23 mouse cellular contexts compared by ENCODE assay signal in the genomic region with DNA sequence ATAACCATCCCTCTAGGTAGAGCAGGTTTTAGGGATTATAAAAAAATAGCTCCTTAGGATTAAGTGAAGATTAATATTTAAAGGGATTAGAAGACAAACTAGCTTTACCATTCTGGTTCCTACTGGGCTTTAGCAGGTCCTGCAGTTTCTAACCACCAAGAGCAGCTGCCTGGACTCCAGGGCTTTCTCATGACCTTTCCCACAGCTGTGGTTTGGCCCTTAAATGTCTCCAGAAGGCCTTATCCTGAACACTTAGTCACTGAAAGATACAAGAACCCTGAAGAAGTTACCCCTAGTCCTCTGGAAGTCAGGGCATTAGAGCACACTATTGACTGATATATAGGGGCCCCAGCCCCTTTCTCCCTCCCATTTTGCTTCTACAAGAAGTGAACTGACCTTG. TPM values are rescaled to one million over a fixed set of nuclear protein-coding genes. Genes with fewer than 3 reads are reported as not detected.
DNase-seq lines count a peak whose midpoint lies in the region; ATAC-seq and TF ChIP-seq lines count a peak whose summit lies in the region.
"Had no signal": no experiment of that assay in that cellular context is flagged by ENCODE, and none has a peak within 500 bp of the region (broad histone marks: within the 10 kb centered on the region; RNA-seq: fewer than 3 reads in every experiment).

No protein-coding gene starts in this region.

- no peak for TF ChIP-seq POLR2A in CH12.LX (IDR thresholded peaks at IDR 0.05; ENCODE audit: low read depth, low read length)

- H3K36me3 ChIP-seq in liver, embryonic 12.5 days, result peaks cover 66% of the 10 kb centered on the region
- H3K36me3 ChIP-seq in liver, embryonic 11.5 days (ENCODE audit: control insufficient read depth, insufficient read depth, low read length), result no peaks in the 10 kb centered on the region
- H3K36me3 ChIP-seq in CH12.LX (replicated peaks in 1 of 2; ENCODE audit: control insufficient read depth in 1 of 2, insufficient read depth in 1 of 2, low read length in 1 of 2), result peaks cover 0 to 45% of the 10 kb centered on the region in 2 experiments
- H3K36me3 ChIP-seq in liver, embryonic 15.5 days (replicated peaks), result peaks cover 35% of the 10 kb centered on the region
- H3K36me3 ChIP-seq: heart, embryonic 13.5 days; hindbrain, embryonic 15.5 days; intestine, embryonic 15.5 days; limb, embryonic 12.5 days; midbrain, embryonic 12.5 days; neural tube, embryonic 13.5 days had no signal

- H3K9ac ChIP-seq in liver, embryonic 12.5 days, result peak overlapping the region; percentile 34; the same call in 1 of the 2 replicates
- H3K9ac ChIP-seq in liver, embryonic 11.5 days (ENCODE audit: low read depth, low read length), result no peak overlapping the region
- no peak overlapping the region for H3K9ac ChIP-seq in CH12.LX (ENCODE audit: insufficient read depth, low read depth)
- no peak overlapping the region for H3K9ac ChIP-seq in liver, embryonic 15.5 days
- H3K9ac ChIP-seq: forebrain, embryonic 13.5 days; heart, embryonic 13.5 days; hindbrain, embryonic 15.5 days; intestine, embryonic 15.5 days; limb, embryonic 12.5 days; midbrain, embryonic 12.5 days; neural tube, embryonic 13.5 days had no signal

- H3K9me3 ChIP-seq in liver, embryonic 12.5 days (replicated peaks), result no peaks in the 10 kb centered on the region
- no peaks in the 10 kb centered on the region for H3K9me3 ChIP-seq in liver, embryonic 11.5 days (ENCODE audit: control insufficient read depth, low read length)
- H3K9me3 ChIP-seq in CH12.LX (replicated peaks; ENCODE audit: low read length), result peaks cover 3% of the 10 kb centered on the region
- no peaks in the 10 kb centered on the region for H3K9me3 ChIP-seq in liver, embryonic 15.5 days (replicated peaks)
- H3K9me3 ChIP-seq: forebrain, embryonic 13.5 days; heart, embryonic 13.5 days; hindbrain, embryonic 15.5 days; intestine, embryonic 15.5 days; limb, embryonic 12.5 days; midbrain, embryonic 12.5 days; neural tube, embryonic 13.5 days had no signal

- peaks cover 94% of the 10 kb centered on the region for H3K4me1 ChIP-seq in liver, embryonic 12.5 days
- peaks cover 55% of the 10 kb centered on the region for H3K4me1 ChIP-seq in liver, embryonic 11.5 days (replicated peaks; ENCODE audit: control insufficient read depth, insufficient read depth, low read length)
- H3K4me1 ChIP-seq in CH12.LX (ENCODE audit: control insufficient read depth in 1 of 2, insufficient read depth in 2 of 2), result peaks cover 22 to 83% of the 10 kb centered on the region in 2 experiments
- H3K4me1 ChIP-seq in liver, embryonic 15.5 days (replicated peaks), result peaks cover 97% of the 10 kb centered on the region

- peaks cover 67% of the 10 kb centered on the region for H3K79me2 ChIP-seq in CH12.LX (replicated peaks; ENCODE audit: control insufficient read depth, extremely low read depth, insufficient read depth, poor library complexity, severe bottlenecking)

- no peak for TF ChIP-seq EP300 in CH12.LX (IDR thresholded peaks at IDR 0.05; ENCODE audit: low read length)

- TF ChIP-seq RAD21 in CH12.LX (IDR thresholded peaks at IDR 0.05; ENCODE audit: low read depth, low read length), result no peak

- in situ Hi-C loops in CH12.LX (cut with MboI; ENCODE audit: low pct_ligation_motif_present, low pct_unique_long_range_greater_than_20kb, low sequenced_read_pairs), result no loop called here

- TF ChIP-seq CTCF in CH12.LX (conservative IDR thresholded peaks at IDR 0.05 in 1 of 2, IDR thresholded peaks at IDR 0.05 in 1 of 2; ENCODE audit: low read depth in 2 of 2, low read length in 2 of 2), result no peak

- peak overlapping the region; percentile 53 for H3K27ac ChIP-seq in liver, embryonic 12.5 days
- H3K27ac ChIP-seq in liver, embryonic 11.5 days (ENCODE audit: low read depth, low read length), result no peak overlapping the region
- H3K27ac ChIP-seq in CH12.LX (ENCODE audit: insufficient read depth, low read depth), result peak overlapping the region; percentile 61; the same call in 1 of the 2 replicates
- H3K27ac ChIP-seq in liver, embryonic 15.5 days (replicated peaks), result peak overlapping the region; percentile 63; the same call in 1 of the 2 replicates
- H3K27ac ChIP-seq: forebrain, embryonic 13.5 days; heart, embryonic 13.5 days; hindbrain, embryonic 15.5 days; intestine, embryonic 15.5 days; limb, embryonic 12.5 days; midbrain, embryonic 12.5 days; neural tube, embryonic 13.5 days had no signal

- no peak overlapping the region for H3K4me3 ChIP-seq in liver, embryonic 12.5 days
- H3K4me3 ChIP-seq in liver, embryonic 11.5 days (ENCODE audit: low read depth, low read length), result no peak overlapping the region
- no peak overlapping the region for H3K4me3 ChIP-seq in CH12.LX (replicated peaks in 1 of 3; ENCODE audit: low read depth in 2 of 3, low read length in 2 of 3, poor library complexity in 1 of 3)
- no peak overlapping the region for H3K4me3 ChIP-seq in liver, embryonic 15.5 days (replicated peaks)
- H3K4me3 ChIP-seq: forebrain, embryonic 13.5 days; heart, embryonic 13.5 days; hindbrain, embryonic 15.5 days; intestine, embryonic 15.5 days; limb, embryonic 12.5 days; midbrain, embryonic 12.5 days; neural tube, embryonic 13.5 days had no signal

- no peak overlapping the region for H3K4me2 ChIP-seq in liver, embryonic 12.5 days
- no peak overlapping the region for H3K4me2 ChIP-seq in liver, embryonic 11.5 days
- H3K4me2 ChIP-seq in CH12.LX (ENCODE audit: insufficient read depth, low read depth, poor library complexity, severe bottlenecking), result peak overlapping the region; percentile 93; the same call in 1 of the 2 replicates
- no peak overlapping the region for H3K4me2 ChIP-seq in liver, embryonic 15.5 days
- H3K4me2 ChIP-seq: forebrain, embryonic 13.5 days; heart, embryonic 13.5 days; hindbrain, embryonic 15.5 days; intestine, embryonic 15.5 days; limb, embryonic 12.5 days; midbrain, embryonic 12.5 days; neural tube, embryonic 13.5 days had no signal

- no peaks in the 10 kb centered on the region for H3K27me3 ChIP-seq in liver, embryonic 12.5 days (replicated peaks)
- no peaks in the 10 kb centered on the region for H3K27me3 ChIP-seq in liver, embryonic 11.5 days (replicated peaks; ENCODE audit: control insufficient read depth, insufficient read depth, low read length)
- no peaks in the 10 kb centered on the region for H3K27me3 ChIP-seq in CH12.LX (replicated peaks)
- no peaks in the 10 kb centered on the region for H3K27me3 ChIP-seq in liver, embryonic 15.5 days
- H3K27me3 ChIP-seq: forebrain, embryonic 13.5 days; hindbrain, embryonic 15.5 days; intestine, embryonic 15.5 days; neural tube, embryonic 13.5 days had no signal

- DNase-seq in liver, embryonic 11.5 days (ENCODE audit: low spot score), result no peak
- DNase-seq in 416B (ENCODE audit: low read depth) (peak; percentile 50), CH12.LX (ENCODE audit: extremely low read depth) (no peak)
- no peak for DNase-seq in layer of hippocampus, adult 9-10 months (ENCODE audit: low spot score)
- DNase-seq in spleen, adult 12 weeks (ENCODE audit: low spot score), result no peak
- DNase-seq: adrenal gland, postnatal 10 days; cerebellum, adult 8-10 months; cerebellum, postnatal 36 days; embryo, embryonic 11 days; kidney, adult 8-10 months; kidney, postnatal 14 days; layer of hippocampus, postnatal 36 days; lung, adult 18-20 months; lung, postnatal 10 days had no signal

- ATAC-seq in liver, embryonic 12.5 days, result no peak
- no peak for ATAC-seq in liver, embryonic 11.5 days (replicated peaks; ENCODE audit: low FRiP score)
- no peak for ATAC-seq in liver, embryonic 15.5 days (ENCODE audit: insufficient read depth)
- ATAC-seq: forebrain, embryonic 13.5 days; intestine, embryonic 15.5 days had no signal

- dilution Hi-C loops in CH12.LX (cut with MboI; ENCODE audit: extremely low pct_ligation_motif_present, extremely low pct_unique_long_range_greater_than_20kb, low sequenced_read_pairs), result no loop called here

TF ChIP-seq in CH12.LX, 34 proteins besides CTCF, POLR2A, EP300 and RAD21:
- TF ChIP-seq KAT2A (IDR thresholded peaks at IDR 0.05; ENCODE audit: insufficient replicate concordance, low read length), result no peak
- TF ChIP-seq ELF1 (IDR thresholded peaks at IDR 0.05; ENCODE audit: low read depth, low read length), result no peak
- no peak for TF ChIP-seq SIN3A (IDR thresholded peaks at IDR 0.05; ENCODE audit: low read length)
- no peak for TF ChIP-seq HCFC1 (IDR thresholded peaks at IDR 0.05; ENCODE audit: low read depth, low read length)
- TF ChIP-seq USF2 (conservative IDR thresholded peaks at IDR 0.05; ENCODE audit: low read depth, low read length), result no peak
- no peak for TF ChIP-seq MYC (IDR thresholded peaks at IDR 0.05; ENCODE audit: low read depth, low read length)
- no peak for TF ChIP-seq TBP (conservative IDR thresholded peaks at IDR 0.05; ENCODE audit: low read depth, low read length)
- TF ChIP-seq CHD2 (IDR thresholded peaks at IDR 0.05; ENCODE audit: low read length), result no peak
- TF ChIP-seq RCOR1 (conservative IDR thresholded peaks at IDR 0.05; ENCODE audit: low read depth, low read length), result no peak
- TF ChIP-seq UBTF (IDR thresholded peaks at IDR 0.05; ENCODE audit: low read depth, low read length), result no peak
- TF ChIP-seq BHLHE40 (IDR thresholded peaks at IDR 0.05; ENCODE audit: low read depth, low read length), result no peak

RNA-seq across cellular contexts. Expression of gene Nup210, which starts 7.1 kb away (rescaled TPM):
- polyA plus RNA-seq in liver, embryonic 12.5 days (2016; fragmentation: Nextera tagmentation; extraction: Ambion mirVana), result 54.0 and 55.6 TPM in 2 replicates
- 53.5 and 58.3 TPM in 2 replicates for polyA plus RNA-seq in liver, embryonic 11.5 days (2014; fragmentation: Nextera tagmentation; extraction: Ambion mirVana)
- 103 TPM in 2 replicates for total RNA-seq in CH12.LX (2012; rRNA removed)
- total RNA-seq in CH12.LX (2014; rRNA removed), result 40.5 and 41.9 TPM in 2 replicates
- 56.9 and 73.1 TPM in 2 replicates for polyA plus RNA-seq in CH12.LX (2012; ENCODE audit: insufficient read length, low read depth)
- polyA plus RNA-seq in liver, embryonic 15.5 days (2015; fragmentation: Nextera tagmentation; extraction: Ambion mirVana), result 32.0 and 37.1 TPM in 2 replicates

RNA-seq across cellular contexts. Expression of gene Hdac11, which starts 47.0 kb away (rescaled TPM):
- 6.0 and 7.5 TPM in 2 replicates for polyA plus RNA-seq in liver, embryonic 12.5 days (2016; fragmentation: Nextera tagmentation; extraction: Ambion mirVana)
- 7.1 and 7.2 TPM in 2 replicates for polyA plus RNA-seq in liver, embryonic 11.5 days (2014; fragmentation: Nextera tagmentation; extraction: Ambion mirVana)
- 0.55 and 2.1 TPM in 2 replicates for total RNA-seq in CH12.LX (2012; rRNA removed)
- 0.22 TPM in 1 of 2 replicates, not detected in the other for total RNA-seq in CH12.LX (2014; rRNA removed)
- 0.53 and 0.57 TPM in 2 replicates for polyA plus RNA-seq in CH12.LX (2012; ENCODE audit: insufficient read length, low read depth)
- 5.6 and 5.9 TPM in 2 replicates for polyA plus RNA-seq in liver, embryonic 15.5 days (2015; fragmentation: Nextera tagmentation; extraction: Ambion mirVana)
